Mouse (Mus musculus): ENCODE measurements around the gene Sh3pxd2b. TPM values are rescaled to one million over a fixed set of nuclear protein-coding genes. Genes with fewer than 3 reads are reported as not detected.

Sh3pxd2b gene
- polyA plus RNA-seq, 1 experiment from 2014 or later: 21.6 TPM

GRCm38 (mm10) chr11:32474725-32475124, 127.1 kb downstream of the Sh3pxd2b start:
- H3K4me3 ChIP-seq (ENCODE audit: low read depth, low read length): no peak overlapping the region
- 89% methylated on average over 3 of the region's 3 CpGs for WGBS
- H3K27ac ChIP-seq (ENCODE audit: low read length): no peak overlapping the region
- H3K9me3 ChIP-seq (replicated peaks; ENCODE audit: control insufficient read depth, low read length, poor library complexity, severe bottlenecking): no peaks in the 10 kb centered on the region
- H3K9ac ChIP-seq (ENCODE audit: low read depth, low read length): no peak overlapping the region
- ATAC-seq: no peak
- H3K4me2 ChIP-seq (ENCODE audit: low read length): no peak overlapping the region
- no peaks in the 10 kb centered on the region; the same call in 1 of the 2 replicates for H3K4me1 ChIP-seq (ENCODE audit: control insufficient read depth, insufficient read depth, low read length)
- no peaks in the 10 kb centered on the region for H3K36me3 ChIP-seq (ENCODE audit: control insufficient read depth, insufficient read depth, low read length)
- H3K27me3 ChIP-seq (ENCODE audit: control insufficient read depth, insufficient read depth, low read depth, low read length): no peaks in the 10 kb centered on the region

- H3K36me3 ChIP-seq (ENCODE audit: control insufficient read depth, insufficient read depth, low read length): no peaks in the 10 kb centered on the region
- no peak for ATAC-seq
- no peaks in the 10 kb centered on the region; the same call in 1 of the 2 replicates for H3K4me1 ChIP-seq (ENCODE audit: control insufficient read depth, insufficient read depth, low read length)
- H3K27me3 ChIP-seq (ENCODE audit: control insufficient read depth, insufficient read depth, low read depth, low read length): no peaks in the 10 kb centered on the region
- no peaks in the 10 kb centered on the region for H3K9me3 ChIP-seq (replicated peaks; ENCODE audit: control insufficient read depth, low read length, poor library complexity, severe bottlenecking)
- no peak overlapping the region for H3K4me2 ChIP-seq (ENCODE audit: low read length)
- no peak overlapping the region for H3K27ac ChIP-seq (ENCODE audit: low read length)
- WGBS: 67% methylated on average over 5 of the region's 5 CpGs
- H3K4me3 ChIP-seq (ENCODE audit: low read depth, low read length): no peak overlapping the region
- H3K9ac ChIP-seq (ENCODE audit: low read depth, low read length): no peak overlapping the region
Measured at GRCm38 (mm10) chr11:32475487-32476236, 128.0 kb downstream of the Sh3pxd2b start.

Other genes with a start within 250 kb of the Sh3pxd2b start
- not detected in 2 replicates for gene Il9r, start 147.5 kb upstream of the Sh3pxd2b start, polyA plus RNA-seq (2015; fragmentation: Nextera tagmentation; extraction: Ambion mirVana)
- gene Snrnp25, start 142.4 kb upstream of the Sh3pxd2b start, polyA plus RNA-seq (2015; fragmentation: Nextera tagmentation; extraction: Ambion mirVana): 37.2 and 41.2 TPM in 2 replicates
- gene Rhbdf1, start 125.5 kb upstream of the Sh3pxd2b start, polyA plus RNA-seq (2015; fragmentation: Nextera tagmentation; extraction: Ambion mirVana): 18.5 and 24.0 TPM in 2 replicates
- gene Mpg, start 121.3 kb upstream of the Sh3pxd2b start, polyA plus RNA-seq (2015; fragmentation: Nextera tagmentation; extraction: Ambion mirVana): 36.1 and 41.7 TPM in 2 replicates
- 45.3 and 52.4 TPM in 2 replicates for gene Nprl3, start 80.1 kb upstream of the Sh3pxd2b start, polyA plus RNA-seq (2015; fragmentation: Nextera tagmentation; extraction: Ambion mirVana)
- 3.2 and 11.6 TPM in 2 replicates for gene Hba-x, start 71.4 kb upstream of the Sh3pxd2b start, polyA plus RNA-seq (2015; fragmentation: Nextera tagmentation; extraction: Ambion mirVana)
- gene Hba-a1, start 64.3 kb upstream of the Sh3pxd2b start, polyA plus RNA-seq (2015; fragmentation: Nextera tagmentation; extraction: Ambion mirVana): 2,278 and 2,570 TPM in 2 replicates
- gene Hbq1b, start 60.9 kb upstream of the Sh3pxd2b start, polyA plus RNA-seq (2015; fragmentation: Nextera tagmentation; extraction: Ambion mirVana): 1.1 and 1.5 TPM in 2 replicates
- 5,737 and 6,589 TPM in 2 replicates for gene Hba-a2, start 51.3 kb upstream of the Sh3pxd2b start, polyA plus RNA-seq (2015; fragmentation: Nextera tagmentation; extraction: Ambion mirVana)
- gene Hbq1a, start 47.8 kb upstream of the Sh3pxd2b start, polyA plus RNA-seq (2015; fragmentation: Nextera tagmentation; extraction: Ambion mirVana): 1.7 and 2.0 TPM in 2 replicates
- 43.0 and 46.6 TPM in 2 replicates for gene Ubtd2, start 107.5 kb downstream of the Sh3pxd2b start, polyA plus RNA-seq (2015; fragmentation: Nextera tagmentation; extraction: Ambion mirVana)
- not detected in 2 replicates for gene Efcab9, start 184.3 kb downstream of the Sh3pxd2b start, polyA plus RNA-seq (2015; fragmentation: Nextera tagmentation; extraction: Ambion mirVana)
- gene Stk10, start 185.5 kb downstream of the Sh3pxd2b start, polyA plus RNA-seq (2015; fragmentation: Nextera tagmentation; extraction: Ambion mirVana): 1.2 and 1.7 TPM in 2 replicates

Data from midbrain, embryonic 16.5 days (tissue).